Mouse (Mus musculus) G1E-ER4 (cell line): Measurements from ENCODE around the gene Ackr2. TPM values are rescaled to one million over a fixed set of nuclear protein-coding genes. Genes with fewer than 3 reads are reported as not detected.

Experiments
- GATA1 ChIP-seq: IDR thresholded peaks from one replicate; pipeline ENCODE4 v1.8.0; 2012; ENCODE audit warnings: low read length, inconsistent platforms
- polyA plus RNA-seq: library from polyadenylated mRNA; stranded (reverse); fragments of >175 nt; gene quantifications from 2 replicates; pipeline ENCODE4 v1.2.3, GENCODE M21; 2012

Gene Ackr2
- polyA plus RNA-seq, 1 experiment, result not detected

DNA sequence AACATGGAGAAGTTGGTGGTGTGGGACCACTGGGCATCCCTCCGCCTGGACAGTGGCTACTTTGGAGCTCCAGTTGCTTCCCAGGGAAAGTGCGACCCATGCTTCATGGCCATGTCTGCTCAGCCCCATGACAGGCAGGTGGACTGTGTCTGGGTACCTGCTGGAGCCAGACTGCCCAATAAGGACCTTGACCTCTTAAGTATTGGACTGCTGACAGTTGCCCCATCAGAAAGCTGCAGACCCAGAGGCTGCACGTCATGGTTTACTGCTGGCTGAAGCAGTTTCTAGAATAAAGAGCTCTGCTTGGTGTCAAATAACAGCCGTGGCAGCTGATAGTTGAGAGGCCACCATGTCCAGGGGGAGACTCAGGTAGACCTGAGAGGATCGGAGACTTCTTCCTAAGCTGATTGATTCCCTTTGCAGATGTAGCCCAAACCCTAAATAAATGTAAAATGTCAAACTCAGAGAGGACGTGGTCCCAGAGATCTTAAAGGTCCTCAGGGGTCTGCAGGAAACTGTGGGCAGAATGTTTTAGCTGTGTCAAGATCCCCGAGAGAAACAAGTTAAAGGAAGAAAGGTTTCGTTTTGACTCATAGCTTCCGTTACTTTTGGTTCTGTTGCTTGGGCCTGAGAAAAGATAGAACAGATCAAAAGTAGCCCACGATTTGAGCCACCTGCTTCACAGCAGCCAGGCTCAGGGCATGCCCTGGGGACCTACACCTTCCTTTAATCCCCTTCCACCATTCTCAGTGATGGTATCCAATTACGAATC lies 28.7 kb downstream of the Ackr2 start:
- TF ChIP-seq GATA1, result no peak

DNA sequence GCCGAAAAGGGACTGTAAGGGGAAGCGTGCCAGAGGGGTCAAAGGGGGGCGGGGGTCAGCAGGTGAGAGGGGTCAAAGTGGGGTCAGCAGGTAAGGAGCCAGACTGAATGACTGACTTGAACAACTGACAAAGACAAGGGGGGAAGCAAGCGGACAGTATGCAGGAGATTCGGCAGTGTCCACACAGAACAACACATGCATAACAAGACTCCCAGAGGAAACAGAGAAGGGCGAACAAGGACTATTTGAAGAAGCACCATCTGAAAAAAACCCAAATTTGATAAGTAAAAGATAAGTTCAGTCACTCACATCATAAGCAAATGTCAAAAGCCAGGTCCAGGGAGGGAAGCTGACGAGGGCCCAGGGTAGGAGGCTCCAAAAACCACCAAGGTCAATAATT lies 29.6 kb downstream of the Ackr2 start:
- no peak for TF ChIP-seq GATA1

- TF ChIP-seq GATA1, result no peak
These were observed 30.3 kb downstream of the Ackr2 start for GRCm38 (mm10) chr9:121928498-121928897.

DNA sequence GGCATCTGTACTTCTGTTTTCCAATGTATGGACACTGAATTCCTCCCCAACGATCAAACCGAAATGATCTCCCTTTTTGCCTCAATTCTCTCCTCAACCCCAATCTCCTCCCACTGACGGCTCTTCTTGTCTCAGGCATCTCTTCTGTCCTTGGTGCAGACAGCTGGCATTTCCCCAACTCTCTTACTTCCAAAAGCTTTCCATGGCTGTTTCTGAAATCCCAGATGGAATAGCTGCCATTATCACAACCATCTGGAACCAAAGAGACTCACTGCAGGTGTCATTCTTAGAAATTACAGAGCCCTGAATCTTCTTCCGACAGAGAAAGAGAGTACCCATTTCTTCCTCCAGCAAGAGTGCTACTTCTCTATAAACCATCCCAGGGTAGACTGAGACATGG lies 36.7 kb downstream of the Ackr2 start:
- TF ChIP-seq GATA1, result no peak

GRCm38 (mm10) chr9:121936952-121937351 lies 38.8 kb downstream of the Ackr2 start:
- no peak for TF ChIP-seq GATA1

DNA sequence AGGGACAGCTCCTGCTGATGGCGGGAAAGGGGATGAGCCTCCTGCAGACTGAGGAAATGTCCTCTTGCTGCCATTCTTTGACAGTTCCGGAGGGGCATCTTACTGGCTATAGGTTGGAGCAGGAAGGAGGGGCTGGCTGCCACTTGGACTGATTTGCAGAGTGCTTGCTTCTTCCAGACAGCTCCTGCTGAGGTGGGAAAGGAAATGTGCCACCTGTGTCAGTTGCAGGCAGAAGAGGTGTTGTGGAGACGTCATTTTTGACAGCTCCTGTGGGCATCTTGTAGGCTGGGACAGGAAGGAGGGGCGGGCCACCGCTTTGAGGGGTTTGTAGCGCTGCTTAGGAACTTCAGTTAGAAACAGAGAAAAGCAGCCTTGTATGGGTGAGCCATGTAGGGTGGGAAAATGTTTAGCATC lies 39.3 kb downstream of the Ackr2 start:
- TF ChIP-seq GATA1, result no peak

DNA sequence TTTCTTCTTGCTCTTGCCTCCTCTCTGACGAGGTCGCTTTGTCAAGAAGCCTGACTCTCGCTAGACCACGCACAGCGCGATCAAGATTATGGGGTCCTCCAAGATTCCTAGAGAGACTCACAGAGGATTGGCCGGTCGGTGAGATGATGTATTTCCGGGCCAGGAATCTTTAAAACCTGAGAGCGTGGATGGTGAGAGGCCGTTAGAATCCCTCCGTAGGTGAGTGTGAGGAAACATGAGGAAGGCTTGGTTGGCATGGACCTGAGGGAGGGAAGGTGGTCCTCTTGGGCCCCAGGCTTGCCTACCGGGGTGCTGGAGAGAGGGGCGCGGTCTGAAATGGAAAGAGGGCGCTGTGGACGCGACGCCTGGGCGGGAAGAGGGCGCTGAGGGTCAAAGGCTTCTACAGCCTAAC lies 39.8 kb downstream of the Ackr2 start:
- TF ChIP-seq GATA1, result no peak

- TF ChIP-seq GATA1, result no peak
These were observed 44.9 kb downstream of the Ackr2 start for GRCm38 (mm10) chr9:121943005-121943404.

DNA sequence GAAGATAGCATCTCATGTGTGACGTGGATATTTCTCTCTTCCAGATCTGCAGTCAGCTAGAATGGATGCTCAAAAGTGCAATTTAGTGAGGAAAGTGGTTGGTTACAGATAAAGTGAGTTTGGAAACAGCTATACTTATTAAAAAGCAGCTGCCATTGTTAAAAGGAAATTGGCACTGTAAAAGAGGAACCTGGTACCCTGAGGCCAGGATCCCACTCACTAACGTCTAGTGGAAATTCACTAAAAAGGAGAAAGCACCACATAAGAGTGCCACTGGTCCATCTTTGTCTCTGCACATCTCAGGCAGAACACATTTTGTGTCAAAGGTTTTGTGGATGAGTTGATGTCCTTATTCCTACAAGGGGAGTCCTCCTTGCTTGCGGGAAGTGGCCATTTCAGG lies 45.5 kb downstream of the Ackr2 start:
- no peak for TF ChIP-seq GATA1

DNA sequence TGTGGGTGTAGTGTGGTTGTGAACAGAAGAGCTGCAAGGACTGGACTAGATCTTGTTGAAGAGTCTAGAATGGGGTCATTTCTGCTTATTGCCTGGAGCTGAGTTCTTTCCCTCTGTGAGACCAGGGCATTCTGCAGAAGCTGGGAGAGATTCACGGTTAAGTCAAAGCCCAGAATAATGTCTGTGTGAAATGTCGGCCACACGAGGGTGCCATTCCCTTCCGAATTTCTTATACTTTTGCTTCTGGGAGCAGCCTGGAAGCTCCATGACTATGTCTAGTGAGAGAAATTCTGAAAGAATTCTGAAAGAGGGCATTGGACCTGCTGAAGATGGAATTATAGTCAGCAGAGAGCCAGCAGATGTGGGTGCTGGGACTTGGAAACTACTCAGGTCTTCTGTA lies 49.6 kb downstream of the Ackr2 start:
- TF ChIP-seq GATA1, result no peak

DNA sequence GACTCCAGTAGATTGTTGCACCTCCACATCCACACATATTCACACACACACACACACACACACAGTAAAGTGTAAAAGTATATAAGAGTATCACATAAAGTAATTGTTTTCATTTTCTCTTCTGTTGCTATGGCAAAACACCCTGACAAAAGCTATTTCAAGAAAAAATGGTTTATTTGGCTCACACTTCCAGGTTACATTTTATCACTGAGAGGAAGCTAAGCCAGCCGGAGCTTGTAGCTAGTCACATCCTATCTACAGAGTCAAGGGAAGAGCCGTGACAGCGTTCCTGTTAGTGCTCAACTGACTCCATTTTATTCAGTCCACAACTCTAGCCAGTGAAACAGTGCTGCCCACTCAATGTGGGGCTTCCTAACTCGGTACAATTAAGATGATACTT lies 50.3 kb downstream of the Ackr2 start:
- TF ChIP-seq GATA1, result no peak

GRCm38 (mm10) chr9:121950418-121951113 lies 52.4 kb downstream of the Ackr2 start, which contains the start of gene Fam198a:
Fam198a (plus strand) TSS chr9:121950988.
- no peak for TF ChIP-seq GATA1

DNA sequence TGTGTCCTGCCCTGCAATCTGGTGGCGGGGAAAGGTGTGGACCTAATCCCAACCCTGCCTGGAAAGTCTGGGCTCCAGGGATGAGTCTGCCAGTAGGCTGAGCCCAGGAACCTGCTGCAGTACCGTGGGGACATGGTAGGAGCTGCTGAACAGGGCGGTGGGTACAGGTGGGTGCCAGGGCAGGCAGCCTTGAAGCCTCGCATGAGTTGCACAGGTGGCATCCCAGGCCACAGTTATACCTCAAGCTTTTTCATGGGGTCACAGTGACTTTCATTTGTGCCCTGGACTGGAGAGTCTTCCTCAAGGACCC lies 52.9 kb downstream of the Ackr2 start:
- no peak for TF ChIP-seq GATA1

- no peak for TF ChIP-seq GATA1
These were observed 54.4 kb downstream of the Ackr2 start for GRCm38 (mm10) chr9:121952596-121952995.

DNA sequence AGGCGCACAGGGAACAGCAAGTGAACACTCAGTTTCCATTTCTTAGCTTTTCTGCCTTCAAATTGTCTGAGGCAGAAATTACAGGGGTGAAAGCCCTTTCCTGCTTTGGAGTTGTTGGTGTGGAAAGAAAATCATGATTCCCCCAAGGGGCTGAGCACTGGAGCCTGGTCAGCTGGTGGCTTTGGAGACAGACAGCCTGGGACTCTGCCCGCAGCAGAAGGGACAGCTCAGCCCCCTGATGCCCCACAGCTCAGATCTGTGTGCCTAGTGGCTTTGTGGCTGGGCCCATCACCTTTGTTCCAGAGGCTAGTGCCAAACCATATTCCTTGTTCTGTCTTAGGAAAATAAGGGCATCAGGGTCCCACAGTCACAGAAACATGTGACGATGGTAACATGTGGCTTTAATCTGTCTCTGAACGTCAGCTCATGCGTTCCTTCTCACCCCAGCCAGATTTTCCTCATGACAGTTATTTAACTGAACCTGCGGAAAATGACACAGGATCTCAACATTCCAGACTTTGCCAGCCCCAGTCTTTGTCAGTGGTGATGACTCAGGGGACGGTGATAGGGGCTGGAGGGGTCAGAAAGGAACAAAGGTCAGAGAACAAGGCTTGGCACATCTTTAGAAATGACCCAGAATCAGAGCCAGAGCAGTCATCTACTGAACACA lies 61.9 kb downstream of the Ackr2 start:
- no peak for TF ChIP-seq GATA1

Other genes starting within 250 kb of the Ackr2 start
- 8.3 and 10.1 TPM in 2 replicates for gene Sec22c, start 192.9 kb upstream of the Ackr2 start, polyA plus RNA-seq
- gene Ss18l2, start 188.0 kb upstream of the Ackr2 start, polyA plus RNA-seq, result 16.5 and 20.5 TPM in 2 replicates
- 46.9 and 72.0 TPM in 2 replicates for gene Nktr, start 179.2 kb upstream of the Ackr2 start, polyA plus RNA-seq
- gene Zfp651, start 139.0 kb upstream of the Ackr2 start, polyA plus RNA-seq, result 0.23 and 0.33 TPM in 2 replicates
- not detected in 2 replicates for gene Klhl40, start 120.7 kb upstream of the Ackr2 start, polyA plus RNA-seq
- gene Hhatl, start 105.8 kb upstream of the Ackr2 start, polyA plus RNA-seq, result not detected in 2 replicates
- gene Ccdc13, start 58.9 kb upstream of the Ackr2 start, polyA plus RNA-seq, result 0.04 TPM in 1 of 2 replicates, not detected in the other
- gene Higd1a, start 40.0 kb upstream of the Ackr2 start, polyA plus RNA-seq, result 73.5 and 107 TPM in 2 replicates
- not detected in 2 replicates for gene Cyp8b1, start 17.9 kb downstream of the Ackr2 start, polyA plus RNA-seq
- gene Fam198a, start 52.6 kb downstream of the Ackr2 start, polyA plus RNA-seq, result not detected in 2 replicates
- not detected in 2 replicates for gene Pomgnt2, start 98.8 kb downstream of the Ackr2 start, polyA plus RNA-seq
- 31.2 and 33.7 TPM in 2 replicates for gene Snrk, start 218.9 kb downstream of the Ackr2 start, polyA plus RNA-seq